Mouse (Mus musculus): ENCODE results near the gene Wdfy3. TPM values are rescaled to one million over a fixed set of nuclear protein-coding genes. Genes with fewer than 3 reads are reported as not detected.

Wdfy3 gene
- polyA plus RNA-seq, 1 experiment from 2014 or later = 29.2 TPM

DNA sequence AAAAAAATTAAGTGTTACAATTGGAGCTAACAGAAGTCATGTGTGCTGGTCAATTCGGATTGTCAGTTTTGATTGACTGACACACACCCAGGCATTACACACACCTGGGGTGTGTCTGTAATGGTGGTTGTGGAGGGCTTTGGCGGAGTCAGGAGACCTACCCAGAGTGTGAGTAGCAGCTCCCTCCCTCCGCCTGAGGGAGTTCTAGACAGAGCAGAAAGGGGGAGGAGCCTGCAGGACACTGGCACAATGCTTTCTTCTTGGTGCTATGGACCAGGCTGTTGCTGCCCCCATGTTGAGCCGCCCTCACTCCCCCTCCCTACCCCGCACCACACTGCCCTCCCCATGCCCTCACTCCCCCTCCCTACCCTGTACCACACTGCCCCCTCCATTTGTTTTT lies 279.2 kb downstream of the Wdfy3 start:
- 65% methylated on average over 5 of the region's 5 CpGs for WGBS

DNA sequence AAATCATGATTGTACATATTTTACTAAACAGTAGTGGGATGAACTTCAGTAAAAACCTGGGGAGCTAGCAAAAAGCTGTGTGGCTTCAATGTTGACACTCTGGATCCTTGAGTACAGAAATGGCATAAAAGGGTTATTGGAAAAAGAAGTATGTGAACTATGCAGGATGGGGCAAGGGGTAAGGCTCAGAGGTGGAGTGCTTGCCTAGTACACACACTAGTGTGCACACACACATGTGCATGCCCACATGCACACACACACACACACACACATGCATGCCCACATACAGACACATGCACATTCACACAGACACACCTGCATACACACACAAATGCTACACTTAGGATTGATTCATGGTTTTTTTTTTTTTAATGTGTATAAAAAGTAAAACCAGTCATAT lies 280.0 kb downstream of the Wdfy3 start:
- no peaks in the 10 kb centered on the region for H3K36me3 ChIP-seq (ENCODE audit: control insufficient read depth, insufficient read depth, low read length)
- ATAC-seq (replicated peaks; ENCODE audit: low FRiP score) (no peak), DNase-seq (ENCODE audit: low spot score) (no peak)
- no peaks in the 10 kb centered on the region for H3K27me3 ChIP-seq (ENCODE audit: control insufficient read depth, insufficient read depth, low read length)
- H3K27ac ChIP-seq (ENCODE audit: low read depth, low read length) = no peak overlapping the region
- no peak overlapping the region for H3K4me3 ChIP-seq (ENCODE audit: low read depth, low read length)
- H3K4me1 ChIP-seq (replicated peaks; ENCODE audit: control insufficient read depth, insufficient read depth, low read length) = no peaks in the 10 kb centered on the region
- no peak overlapping the region for H3K4me2 ChIP-seq (ENCODE audit: low read depth, low read length, severe bottlenecking)
- no peak overlapping the region for H3K9ac ChIP-seq (ENCODE audit: low read length)
- H3K9me3 ChIP-seq (ENCODE audit: control insufficient read depth, low read length) = no peaks in the 10 kb centered on the region

More for the DNA sequence above, 279.2 kb downstream of the Wdfy3 start:
- Histone ChIP-seq H3K9me3 (ENCODE audit: control insufficient read depth, low read length) (no peaks in the 10 kb centered on the region), H3K4me1 (replicated peaks; ENCODE audit: control insufficient read depth, insufficient read depth, low read length) (no peaks in the 10 kb centered on the region), H3K4me2 (ENCODE audit: low read depth, low read length, severe bottlenecking) (no peak overlapping the region), H3K4me3 (ENCODE audit: low read depth, low read length) (no peak overlapping the region), H3K27ac (ENCODE audit: low read depth, low read length) (no peak overlapping the region), H3K36me3 (ENCODE audit: control insufficient read depth, insufficient read depth, low read length) (no peaks in the 10 kb centered on the region), H3K9ac (ENCODE audit: low read length) (no peak overlapping the region), H3K27me3 (ENCODE audit: control insufficient read depth, insufficient read depth, low read length) (no peaks in the 10 kb centered on the region)
- DNase-seq (ENCODE audit: low spot score) (no peak), ATAC-seq (replicated peaks; ENCODE audit: low FRiP score) (peak; percentile 55; the same call in 1 of the 2 replicates)

DNA sequence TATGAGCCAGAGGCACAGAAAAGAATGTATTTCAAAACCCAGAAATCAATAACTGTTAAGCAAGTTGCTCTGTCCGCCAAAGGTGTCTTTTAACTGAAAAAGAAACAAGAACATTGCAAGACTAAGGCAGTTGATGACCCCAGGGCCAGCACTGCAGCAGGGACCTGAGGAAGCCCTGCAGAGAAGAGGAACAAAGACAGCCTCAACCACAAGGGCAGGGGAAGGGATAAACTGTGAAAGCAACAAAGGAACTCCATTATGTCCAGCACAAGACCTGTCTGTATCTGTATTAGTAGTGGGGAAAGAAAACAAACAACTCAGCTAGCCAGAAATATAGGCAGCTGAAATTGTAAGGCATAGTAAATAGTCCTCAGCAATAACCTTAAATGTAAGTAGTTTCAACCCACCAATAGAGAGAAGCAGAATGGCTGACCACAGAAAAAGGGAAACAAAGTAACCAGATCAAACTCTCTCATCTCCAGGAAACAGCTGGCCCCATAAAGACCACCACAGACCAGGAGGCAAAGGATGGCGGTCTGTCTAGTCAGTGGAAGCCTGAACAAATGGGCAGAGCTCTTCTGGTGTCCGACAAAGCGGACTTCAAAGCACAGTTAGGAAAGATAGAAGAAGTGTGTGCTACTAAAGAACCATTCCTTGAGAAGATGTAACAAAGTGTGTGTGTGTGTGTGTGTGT lies 283.7 kb downstream of the Wdfy3 start:
- WGBS = 51% methylated on average over 4 of the region's 4 CpGs
- Histone ChIP-seq H3K4me3 (ENCODE audit: low read depth, low read length) (no peak overlapping the region), H3K4me1 (replicated peaks; ENCODE audit: control insufficient read depth, insufficient read depth, low read length) (no peaks in the 10 kb centered on the region), H3K4me2 (ENCODE audit: low read depth, low read length, severe bottlenecking) (no peak overlapping the region), H3K27ac (ENCODE audit: low read depth, low read length) (no peak overlapping the region), H3K9ac (ENCODE audit: low read length) (no peak overlapping the region), H3K27me3 (ENCODE audit: control insufficient read depth, insufficient read depth, low read length) (no peaks in the 10 kb centered on the region), H3K9me3 (ENCODE audit: control insufficient read depth, low read length) (no peaks in the 10 kb centered on the region), H3K36me3 (ENCODE audit: control insufficient read depth, insufficient read depth, low read length) (no peaks in the 10 kb centered on the region)
- no peak for DNase-seq (ENCODE audit: low spot score)
- ATAC-seq (replicated peaks; ENCODE audit: low FRiP score) = no peak

DNA sequence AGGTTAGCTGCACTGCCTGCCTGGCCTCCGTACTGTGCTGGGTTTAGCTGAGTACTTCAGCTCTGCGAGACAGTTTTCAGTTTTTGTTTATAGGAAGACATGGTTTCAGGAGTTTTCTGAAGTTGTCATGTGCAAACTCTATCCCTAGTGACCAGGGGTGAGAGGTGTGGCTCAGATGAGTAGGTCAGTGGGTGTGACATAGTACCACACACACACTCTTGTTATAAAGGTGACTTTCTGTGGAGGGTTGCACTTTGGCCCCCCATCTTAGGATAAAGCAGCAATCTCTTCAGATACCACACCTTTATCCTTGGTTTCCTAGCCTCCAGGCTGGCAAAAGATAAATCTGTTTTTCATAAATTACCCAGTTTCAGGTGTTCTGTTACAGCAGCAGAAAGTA lies 284.9 kb downstream of the Wdfy3 start:
- WGBS = 85% methylated on average over 2 of the region's 2 CpGs
- no peaks in the 10 kb centered on the region for H3K36me3 ChIP-seq (ENCODE audit: control insufficient read depth, insufficient read depth, low read length)
- no peak for DNase-seq (ENCODE audit: low spot score)
- H3K9ac ChIP-seq (ENCODE audit: low read length) = no peak overlapping the region
- no peak overlapping the region for H3K4me2 ChIP-seq (ENCODE audit: low read depth, low read length, severe bottlenecking)
- H3K4me3 ChIP-seq (ENCODE audit: low read depth, low read length) = no peak overlapping the region
- H3K27me3 ChIP-seq (ENCODE audit: control insufficient read depth, insufficient read depth, low read length) = no peaks in the 10 kb centered on the region
- H3K4me1 ChIP-seq (replicated peaks; ENCODE audit: control insufficient read depth, insufficient read depth, low read length) = no peaks in the 10 kb centered on the region
- ATAC-seq (replicated peaks; ENCODE audit: low FRiP score) = no peak
- no peak overlapping the region for H3K27ac ChIP-seq (ENCODE audit: low read depth, low read length)
- no peaks in the 10 kb centered on the region for H3K9me3 ChIP-seq (ENCODE audit: control insufficient read depth, low read length)

DNA sequence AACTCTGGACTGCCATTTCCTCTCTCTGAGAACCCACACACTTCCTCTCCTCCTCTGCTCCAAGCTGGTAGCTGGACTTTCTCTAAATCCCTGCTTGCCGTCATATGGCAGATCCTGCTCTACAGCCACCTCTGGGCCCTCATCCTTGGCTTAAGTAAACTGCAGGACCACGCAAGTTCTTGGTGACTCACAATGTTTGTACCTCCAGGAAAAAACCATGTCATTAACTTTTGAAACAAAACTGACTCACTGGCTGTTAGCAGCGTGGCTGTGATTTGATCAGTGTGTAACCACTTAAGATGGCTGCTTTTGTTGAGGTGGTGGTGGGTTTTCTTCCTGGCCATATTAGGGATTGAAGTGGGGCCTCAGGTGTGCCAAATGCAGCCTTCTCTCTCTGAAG lies 285.4 kb downstream of the Wdfy3 start:
- Histone ChIP-seq H3K27me3 (ENCODE audit: control insufficient read depth, insufficient read depth, low read length) (no peaks in the 10 kb centered on the region), H3K4me3 (ENCODE audit: low read depth, low read length) (no peak overlapping the region), H3K27ac (ENCODE audit: low read depth, low read length) (no peak overlapping the region), H3K4me2 (ENCODE audit: low read depth, low read length, severe bottlenecking) (no peak overlapping the region), H3K9ac (ENCODE audit: low read length) (no peak overlapping the region), H3K4me1 (replicated peaks; ENCODE audit: control insufficient read depth, insufficient read depth, low read length) (no peaks in the 10 kb centered on the region), H3K9me3 (ENCODE audit: control insufficient read depth, low read length) (no peaks in the 10 kb centered on the region), H3K36me3 (ENCODE audit: control insufficient read depth, insufficient read depth, low read length) (no peaks in the 10 kb centered on the region)
- no peak for DNase-seq (ENCODE audit: low spot score)
- ATAC-seq (replicated peaks; ENCODE audit: low FRiP score) = no peak
- WGBS = 90% methylated on average over 3 of the region's 3 CpGs
